ENCODE assay signal across 21 mouse cellular contexts in genomic region chr19:25002828-25003227, GRCm38 (mm10). TPM values are rescaled to one million over a fixed set of nuclear protein-coding genes. Genes with fewer than 3 reads are reported as not detected.
A peak's percentile ranks its signal among the peaks of the same experiment; 100 is the strongest.
DNase-seq lines count a peak whose midpoint lies in the region; ATAC-seq and TF ChIP-seq lines count a peak whose summit lies in the region.
"Had no signal": no experiment of that assay in that cellular context is flagged by ENCODE, and none has a peak within 500 bp of the region (broad histone marks: within the 10 kb centered on the region; RNA-seq: fewer than 3 reads in every experiment).

No protein-coding gene starts in this region.

- no peak overlapping the region for H3K4me3 ChIP-seq in liver, embryonic 15.5 days (replicated peaks)
- no peak overlapping the region for H3K4me3 ChIP-seq in bone marrow, adult 2 months (replicated peaks; ENCODE audit: control insufficient read depth, low read depth, low read length)
- no peak overlapping the region for H3K4me3 ChIP-seq in stomach, postnatal 0 days (ENCODE audit: low read depth, low read length)
- H3K4me3 ChIP-seq in forebrain, embryonic 16.5 days (replicated peaks; ENCODE audit: low read length) = no peak overlapping the region
- H3K4me3 ChIP-seq: forebrain, embryonic 15.5 days; heart, embryonic 10.5 days; limb, embryonic 15.5 days; midbrain, embryonic 10.5 days had no signal

- 35% methylated on average over 3 of the region's 3 CpGs for WGBS in liver, embryonic 15.5 days (ENCODE audit: insufficient replicate concordance)
- 9% methylated on average over 3 of the region's 3 CpGs for WGBS in bone marrow, adult 2 months
- 86% methylated on average over 3 of the region's 3 CpGs for WGBS in stomach, postnatal 0 days
- 81% methylated on average over 3 of the region's 3 CpGs for WGBS in forebrain, embryonic 16.5 days

- peaks cover 24% of the 10 kb centered on the region for H3K27me3 ChIP-seq in liver, embryonic 15.5 days
- no peaks in the 10 kb centered on the region for H3K27me3 ChIP-seq in stomach, postnatal 0 days (ENCODE audit: control insufficient read depth, insufficient read depth, low read length)
- H3K27me3 ChIP-seq in forebrain, embryonic 16.5 days (replicated peaks; ENCODE audit: control insufficient read depth, insufficient read depth, low read length) = peaks cover 45% of the 10 kb centered on the region

- no peak for ATAC-seq in liver, embryonic 15.5 days (ENCODE audit: insufficient read depth)
- 0 out of 2 replicates have a peak, but pooled peaks have one; percentile 25 for ATAC-seq in megakaryocyte, adult 5-6 weeks (ENCODE audit: poor library complexity, severe bottlenecking)
- ATAC-seq in stomach, postnatal 0 days (ENCODE audit: low FRiP score, low TSS enrichment) = no peak
- ATAC-seq in forebrain, embryonic 16.5 days = no peak
- ATAC-seq: forebrain, embryonic 15.5 days; Patski had no signal

- TF ChIP-seq EP300 in stomach, postnatal 0 days (optimal IDR thresholded peaks at IDR 0.05) = no peak

- peak overlapping the region; percentile 9; the same call in 1 of the 2 replicates for H3K4me2 ChIP-seq in liver, embryonic 15.5 days
- H3K4me2 ChIP-seq in stomach, postnatal 0 days (replicated peaks; ENCODE audit: low read depth) = no peak overlapping the region
- H3K4me2 ChIP-seq in forebrain, embryonic 16.5 days (ENCODE audit: low read length) = no peak overlapping the region
- H3K4me2 ChIP-seq: forebrain, embryonic 15.5 days; limb, embryonic 15.5 days had no signal

- no peak for DNase-seq in liver
- peak; percentile 82 to 83 for DNase-seq in spleen, postnatal 36 days (ENCODE audit: low spot score in 2 of 2)
- DNase-seq in stomach, postnatal 0 days (ENCODE audit: low spot score) = no peak
- DNase-seq in cerebellum, postnatal 14 days = no peak
- DNase-seq: adrenal gland, adult 8-10 months; cerebellum, adult 11 months; embryo, embryonic 11 days; gastrocnemius, postnatal 36 days; kidney, adult 11 months; kidney, postnatal 10 days; right cerebral cortex, adult 18-20 months; thymus, postnatal 25 days had no signal

- H3K9me3 ChIP-seq in liver, embryonic 15.5 days (replicated peaks) = no peaks in the 10 kb centered on the region
- no peaks in the 10 kb centered on the region for H3K9me3 ChIP-seq in stomach, postnatal 0 days (ENCODE audit: control insufficient read depth, low read length)
- no peaks in the 10 kb centered on the region for H3K9me3 ChIP-seq in forebrain, embryonic 16.5 days (ENCODE audit: control insufficient read depth, low read length)
- H3K9me3 ChIP-seq: forebrain, embryonic 15.5 days; heart, embryonic 10.5 days; limb, embryonic 15.5 days; midbrain, embryonic 10.5 days had no signal

- TF ChIP-seq CTCF in bone marrow, adult 2 months (IDR thresholded peaks at IDR 0.05; ENCODE audit: control insufficient read depth, insufficient read depth, low read length) = no peak
- no peak for TF ChIP-seq CTCF in stomach, postnatal 0 days (IDR thresholded peaks at IDR 0.05; ENCODE audit: low read depth)

- no peak overlapping the region for H3K9ac ChIP-seq in liver, embryonic 15.5 days
- H3K9ac ChIP-seq in stomach, postnatal 0 days (ENCODE audit: low read length) = no peak overlapping the region
- no peak overlapping the region for H3K9ac ChIP-seq in forebrain, embryonic 16.5 days (replicated peaks; ENCODE audit: low read depth, low read length)
- H3K9ac ChIP-seq: forebrain, embryonic 15.5 days; limb, embryonic 15.5 days had no signal

- no peaks in the 10 kb centered on the region for H3K36me3 ChIP-seq in liver, embryonic 15.5 days (replicated peaks)
- H3K36me3 ChIP-seq in stomach, postnatal 0 days (ENCODE audit: control insufficient read depth, insufficient read depth, low read length) = no peaks in the 10 kb centered on the region
- H3K36me3 ChIP-seq in forebrain, embryonic 16.5 days (ENCODE audit: control insufficient read depth, insufficient read depth) = no peaks in the 10 kb centered on the region
- H3K36me3 ChIP-seq: forebrain, embryonic 15.5 days; heart, embryonic 10.5 days; limb, embryonic 15.5 days; midbrain, embryonic 10.5 days had no signal

- no peak overlapping the region for H3K27ac ChIP-seq in liver, embryonic 15.5 days (replicated peaks)
- H3K27ac ChIP-seq in bone marrow, adult 2 months (ENCODE audit: control insufficient read depth, insufficient read depth, low read depth, low read length, poor library complexity) = peak overlapping the region; percentile 8; the same call in 1 of the 2 replicates
- no peak overlapping the region for H3K27ac ChIP-seq in stomach, postnatal 0 days (replicated peaks)
- no peak overlapping the region for H3K27ac ChIP-seq in forebrain, embryonic 16.5 days (ENCODE audit: low read length)
- H3K27ac ChIP-seq: forebrain, embryonic 15.5 days; heart, embryonic 10.5 days; limb, embryonic 15.5 days; midbrain, embryonic 10.5 days had no signal

- TF ChIP-seq POLR2A in bone marrow, adult 2 months (IDR thresholded peaks at IDR 0.05; ENCODE audit: borderline replicate concordance, control insufficient read depth, low read depth, low read length) = no peak

- peaks cover 54% of the 10 kb centered on the region for H3K4me1 ChIP-seq in liver, embryonic 15.5 days (replicated peaks)
- H3K4me1 ChIP-seq in bone marrow, adult 2 months (ENCODE audit: control insufficient read depth, insufficient read depth, low read length) = peaks cover 5% of the 10 kb centered on the region
- no peaks in the 10 kb centered on the region for H3K4me1 ChIP-seq in stomach, postnatal 0 days (replicated peaks; ENCODE audit: control insufficient read depth, insufficient read depth)
- H3K4me1 ChIP-seq in forebrain, embryonic 16.5 days (replicated peaks; ENCODE audit: control insufficient read depth, insufficient read depth, low read length) = peaks cover 13% of the 10 kb centered on the region

RNA-seq across cellular contexts. Expression of gene Dock8, which starts 3.5 kb away (rescaled TPM):
- polyA plus RNA-seq in liver, embryonic 15.5 days (2015; fragmentation: Nextera tagmentation; extraction: Ambion mirVana) = 8.5 and 8.8 TPM in 2 replicates
- polyA plus RNA-seq in bone marrow, adult 2 months (2011; ENCODE audit: insufficient read depth, insufficient read length, low replicate concordance, missing spikeins) = 16.9 and 40.8 TPM in 2 replicates
- 168 and 172 TPM in 2 replicates for total RNA-seq in megakaryocyte, adult 5-6 weeks (2015)
- total RNA-seq in megakaryocyte, adult 5-6 weeks (2017) = 89.8 and 102 TPM in 2 replicates
- 3.3 and 3.4 TPM in 2 replicates for polyA plus RNA-seq in stomach, postnatal 0 days (2015; fragmentation: Nextera tagmentation; extraction: Ambion mirVana)
- polyA plus RNA-seq in forebrain, embryonic 16.5 days (2015; fragmentation: Nextera tagmentation; extraction: Ambion mirVana) = 0.56 and 1.4 TPM in 2 replicates

RNA-seq across cellular contexts. Expression of gene Cbwd1, which starts 41.4 kb away (rescaled TPM):
- polyA plus RNA-seq in liver, embryonic 15.5 days (2015; fragmentation: Nextera tagmentation; extraction: Ambion mirVana) = 7.7 and 8.1 TPM in 2 replicates
- 2.7 and 7.5 TPM in 2 replicates for polyA plus RNA-seq in bone marrow, adult 2 months (2011; ENCODE audit: insufficient read depth, insufficient read length, low replicate concordance, missing spikeins)
- 5.9 and 7.3 TPM in 2 replicates for total RNA-seq in megakaryocyte, adult 5-6 weeks (2015)
- total RNA-seq in megakaryocyte, adult 5-6 weeks (2017) = 10.4 and 16.2 TPM in 2 replicates
- polyA plus RNA-seq in stomach, postnatal 0 days (2015; fragmentation: Nextera tagmentation; extraction: Ambion mirVana) = 12.1 and 12.8 TPM in 2 replicates
- polyA plus RNA-seq in forebrain, embryonic 16.5 days (2015; fragmentation: Nextera tagmentation; extraction: Ambion mirVana) = 17.2 and 18.2 TPM in 2 replicates

Comparison
In these comparisons a context has a peak if more than half of its experiments do, and no peak if none do; other contexts are left out.
1. DNase-seq: peak in spleen, postnatal 36 days (2 of 2); none in liver (single experiment), stomach, postnatal 0 days (single experiment) and cerebellum, postnatal 14 days (0 of 2).